Mouse (Mus musculus): ENCODE results near the gene Mief1.
A peak's percentile ranks its signal among the peaks of the same experiment; 100 is the strongest.

The Mief1 gene

GRCm38 (mm10) chr15:80271858-80272396 is 38.1 kb downstream of the Mief1 start:
- no peak for DNase-seq

GRCm38 (mm10) chr15:80277107-80277506 is 43.3 kb downstream of the Mief1 start:
- no peak for DNase-seq

GRCm38 (mm10) chr15:80277625-80278024 is 43.8 kb downstream of the Mief1 start:
- DNase-seq = no peak

GRCm38 (mm10) chr15:80278121-80278759 is 44.4 kb downstream of the Mief1 start:
- DNase-seq = no peak

- DNase-seq = no peak
Measured at GRCm38 (mm10) chr15:80279053-80279452, 45.2 kb downstream of the Mief1 start.

GRCm38 (mm10) chr15:80280646-80281045 is 46.8 kb downstream of the Mief1 start:
- DNase-seq = no peak

GRCm38 (mm10) chr15:80286851-80287415 is 53.1 kb downstream of the Mief1 start, which contains the start of gene Cacna1i:
TSS of gene Cacna1i (plus strand) at chr15:80287238.
- no peak for DNase-seq

GRCm38 (mm10) chr15:80288036-80288435 is 54.2 kb downstream of the Mief1 start:
- no peak for DNase-seq

- peak; percentile 69 to 71 for DNase-seq
Measured at GRCm38 (mm10) chr15:80289436-80289835, 55.6 kb downstream of the Mief1 start.

- no peak for DNase-seq
Measured at GRCm38 (mm10) chr15:80297146-80297545, 63.3 kb downstream of the Mief1 start.

Measured in thymus, adult 18-20 months (tissue).